Mouse (Mus musculus): Measurements from ENCODE around the gene Rpp40. TPM values are rescaled to one million over a fixed set of nuclear protein-coding genes. Genes with fewer than 3 reads are reported as not detected.
A peak's percentile ranks its signal among the peaks of the same experiment; 100 is the strongest.

The Rpp40 gene
- polyA plus RNA-seq, 1 experiment from 2014 or later, result 26.3 TPM

- DNase-seq (ENCODE audit: low spot score) (no peak), ATAC-seq (replicated peaks; ENCODE audit: low FRiP score) (no peak)
- H3K36me3 ChIP-seq (ENCODE audit: control insufficient read depth, insufficient read depth, low read length), result no peaks in the 10 kb centered on the region
- no peaks in the 10 kb centered on the region for H3K9me3 ChIP-seq (ENCODE audit: control insufficient read depth, low read length)
- peak overlapping the region; percentile 80 for H3K4me2 ChIP-seq
- H3K4me1 ChIP-seq (replicated peaks; ENCODE audit: control insufficient read depth, insufficient read depth, low read length), result no peaks in the 10 kb centered on the region; the same call in 1 of the 2 replicates
- no peaks in the 10 kb centered on the region for H3K27me3 ChIP-seq (replicated peaks; ENCODE audit: control insufficient read depth, insufficient read depth, low read length)
- H3K4me3 ChIP-seq (ENCODE audit: low read depth, low read length), result peak overlapping the region; percentile 64
- WGBS, result 2% methylated on average over 13 of the region's 13 CpGs
- no peak overlapping the region for H3K27ac ChIP-seq (ENCODE audit: low read depth, low read length)
- peak overlapping the region; percentile 61 for H3K9ac ChIP-seq (ENCODE audit: low read depth, low read length)
Measured at GRCm38 (mm10) chr13:35905378-35905777, 781 bp downstream of the Rpp40 start.

- no peaks in the 10 kb centered on the region for H3K27me3 ChIP-seq (replicated peaks; ENCODE audit: control insufficient read depth, insufficient read depth, low read length)
- H3K4me2 ChIP-seq, result no peak overlapping the region
- no peaks in the 10 kb centered on the region for H3K9me3 ChIP-seq (ENCODE audit: control insufficient read depth, low read length)
- DNase-seq (ENCODE audit: low spot score) (no peak), ATAC-seq (replicated peaks; ENCODE audit: low FRiP score) (no peak)
- no peak overlapping the region for H3K4me3 ChIP-seq (ENCODE audit: low read depth, low read length)
- H3K27ac ChIP-seq (ENCODE audit: low read depth, low read length), result no peak overlapping the region
- H3K36me3 ChIP-seq (ENCODE audit: control insufficient read depth, insufficient read depth, low read length), result peaks cover 2% of the 10 kb centered on the region; the same call in 1 of the 2 replicates
- 50% methylated on average over 3 of the region's 3 CpGs for WGBS
- H3K4me1 ChIP-seq (replicated peaks; ENCODE audit: control insufficient read depth, insufficient read depth, low read length), result no peaks in the 10 kb centered on the region
- no peak overlapping the region for H3K9ac ChIP-seq (ENCODE audit: low read depth, low read length)
Measured at GRCm38 (mm10) chr13:35892866-35893265, 13.3 kb downstream of the Rpp40 start.

- no peaks in the 10 kb centered on the region for H3K36me3 ChIP-seq (ENCODE audit: control insufficient read depth, insufficient read depth, low read length)
- H3K4me3 ChIP-seq (ENCODE audit: low read depth, low read length), result no peak overlapping the region
- ATAC-seq (replicated peaks; ENCODE audit: low FRiP score) (no peak), DNase-seq (ENCODE audit: low spot score) (peak; percentile 41)
- no peak overlapping the region for H3K9ac ChIP-seq (ENCODE audit: low read depth, low read length)
- no peaks in the 10 kb centered on the region for H3K27me3 ChIP-seq (replicated peaks; ENCODE audit: control insufficient read depth, insufficient read depth, low read length)
- no peaks in the 10 kb centered on the region for H3K4me1 ChIP-seq (replicated peaks; ENCODE audit: control insufficient read depth, insufficient read depth, low read length)
- no peak overlapping the region for H3K27ac ChIP-seq (ENCODE audit: low read depth, low read length)
- WGBS, result 30% methylated on average over 15 of the region's 15 CpGs
- H3K9me3 ChIP-seq (ENCODE audit: control insufficient read depth, low read length), result no peaks in the 10 kb centered on the region
- H3K4me2 ChIP-seq, result no peak overlapping the region
Measured at GRCm38 (mm10) chr13:35886121-35886725, 19.9 kb downstream of the Rpp40 start.

GRCm38 (mm10) chr13:35880555-35881046 is 25.6 kb downstream of the Rpp40 start:
- Histone ChIP-seq H3K27ac (ENCODE audit: low read depth, low read length) (no peak overlapping the region), H3K9me3 (ENCODE audit: control insufficient read depth, low read length) (no peaks in the 10 kb centered on the region), H3K4me1 (replicated peaks; ENCODE audit: control insufficient read depth, insufficient read depth, low read length) (no peaks in the 10 kb centered on the region), H3K4me3 (ENCODE audit: low read depth, low read length) (no peak overlapping the region), H3K9ac (ENCODE audit: low read depth, low read length) (no peak overlapping the region), H3K36me3 (ENCODE audit: control insufficient read depth, insufficient read depth, low read length) (no peaks in the 10 kb centered on the region), H3K4me2 (no peak overlapping the region), H3K27me3 (replicated peaks; ENCODE audit: control insufficient read depth, insufficient read depth, low read length) (no peaks in the 10 kb centered on the region)
- ATAC-seq (replicated peaks; ENCODE audit: low FRiP score), result no peak
- DNase-seq (ENCODE audit: low spot score), result no peak
- 79% methylated on average over 6 of the region's 6 CpGs for WGBS

GRCm38 (mm10) chr13:35879519-35879918 is 26.6 kb downstream of the Rpp40 start:
- WGBS, result 64% methylated on average over 5 of the region's 5 CpGs
- Histone ChIP-seq H3K4me3 (ENCODE audit: low read depth, low read length) (no peak overlapping the region), H3K4me2 (no peak overlapping the region), H3K9ac (ENCODE audit: low read depth, low read length) (no peak overlapping the region), H3K36me3 (ENCODE audit: control insufficient read depth, insufficient read depth, low read length) (no peaks in the 10 kb centered on the region), H3K27me3 (replicated peaks; ENCODE audit: control insufficient read depth, insufficient read depth, low read length) (no peaks in the 10 kb centered on the region), H3K9me3 (ENCODE audit: control insufficient read depth, low read length) (no peaks in the 10 kb centered on the region), H3K4me1 (replicated peaks; ENCODE audit: control insufficient read depth, insufficient read depth, low read length) (no peaks in the 10 kb centered on the region), H3K27ac (ENCODE audit: low read depth, low read length) (no peak overlapping the region)
- ATAC-seq (replicated peaks; ENCODE audit: low FRiP score) (no peak), DNase-seq (ENCODE audit: low spot score) (no peak)

- no peaks in the 10 kb centered on the region for H3K9me3 ChIP-seq (ENCODE audit: control insufficient read depth, low read length)
- 45% methylated on average over 5 of the region's 5 CpGs for WGBS
- no peak for DNase-seq (ENCODE audit: low spot score)
- no peak overlapping the region for H3K27ac ChIP-seq (ENCODE audit: low read depth, low read length)
- no peaks in the 10 kb centered on the region for H3K27me3 ChIP-seq (replicated peaks; ENCODE audit: control insufficient read depth, insufficient read depth, low read length)
- no peak overlapping the region for H3K9ac ChIP-seq (ENCODE audit: low read depth, low read length)
- no peak for ATAC-seq (replicated peaks; ENCODE audit: low FRiP score)
- no peaks in the 10 kb centered on the region for H3K4me1 ChIP-seq (replicated peaks; ENCODE audit: control insufficient read depth, insufficient read depth, low read length)
- peaks cover 2% of the 10 kb centered on the region; the same call in 1 of the 2 replicates for H3K36me3 ChIP-seq (ENCODE audit: control insufficient read depth, insufficient read depth, low read length)
- no peak overlapping the region for H3K4me3 ChIP-seq (ENCODE audit: low read depth, low read length)
- no peak overlapping the region for H3K4me2 ChIP-seq
Measured at GRCm38 (mm10) chr13:35879068-35879467, 27.1 kb downstream of the Rpp40 start.

GRCm38 (mm10) chr13:35878282-35878681 is 27.9 kb downstream of the Rpp40 start:
- ATAC-seq (replicated peaks; ENCODE audit: low FRiP score), result no peak
- H3K4me1 ChIP-seq (replicated peaks; ENCODE audit: control insufficient read depth, insufficient read depth, low read length), result no peaks in the 10 kb centered on the region
- no peaks in the 10 kb centered on the region for H3K27me3 ChIP-seq (replicated peaks; ENCODE audit: control insufficient read depth, insufficient read depth, low read length)
- no peak overlapping the region for H3K4me2 ChIP-seq
- WGBS, result 72% methylated on average over 1 of the region's 1 CpGs
- H3K9ac ChIP-seq (ENCODE audit: low read depth, low read length), result no peak overlapping the region
- no peaks in the 10 kb centered on the region for H3K9me3 ChIP-seq (ENCODE audit: control insufficient read depth, low read length)
- DNase-seq (ENCODE audit: low spot score), result no peak
- no peak overlapping the region for H3K27ac ChIP-seq (ENCODE audit: low read depth, low read length)
- H3K4me3 ChIP-seq (ENCODE audit: low read depth, low read length), result no peak overlapping the region
- H3K36me3 ChIP-seq (ENCODE audit: control insufficient read depth, insufficient read depth, low read length), result peaks cover 4% of the 10 kb centered on the region; the same call in 1 of the 2 replicates

GRCm38 (mm10) chr13:35875396-35875795 is 30.8 kb downstream of the Rpp40 start:
- Histone ChIP-seq H3K4me3 (ENCODE audit: low read depth, low read length) (no peak overlapping the region), H3K4me2 (no peak overlapping the region), H3K27ac (ENCODE audit: low read depth, low read length) (no peak overlapping the region), H3K9ac (ENCODE audit: low read depth, low read length) (no peak overlapping the region), H3K27me3 (replicated peaks; ENCODE audit: control insufficient read depth, insufficient read depth, low read length) (no peaks in the 10 kb centered on the region), H3K9me3 (ENCODE audit: control insufficient read depth, low read length) (no peaks in the 10 kb centered on the region), H3K36me3 (ENCODE audit: control insufficient read depth, insufficient read depth, low read length) (peaks cover 6% of the 10 kb centered on the region), H3K4me1 (replicated peaks; ENCODE audit: control insufficient read depth, insufficient read depth, low read length) (no peaks in the 10 kb centered on the region)
- WGBS, result 86% methylated on average over 5 of the region's 5 CpGs
- DNase-seq (ENCODE audit: low spot score) (no peak), ATAC-seq (replicated peaks; ENCODE audit: low FRiP score) (no peak)

- Histone ChIP-seq H3K4me1 (replicated peaks; ENCODE audit: control insufficient read depth, insufficient read depth, low read length) (no peaks in the 10 kb centered on the region), H3K27ac (ENCODE audit: low read depth, low read length) (no peak overlapping the region), H3K36me3 (ENCODE audit: control insufficient read depth, insufficient read depth, low read length) (peaks cover 12% of the 10 kb centered on the region), H3K4me2 (no peak overlapping the region), H3K4me3 (ENCODE audit: low read depth, low read length) (no peak overlapping the region), H3K9me3 (ENCODE audit: control insufficient read depth, low read length) (no peaks in the 10 kb centered on the region), H3K27me3 (replicated peaks; ENCODE audit: control insufficient read depth, insufficient read depth, low read length) (no peaks in the 10 kb centered on the region), H3K9ac (ENCODE audit: low read depth, low read length) (no peak overlapping the region)
- DNase-seq (ENCODE audit: low spot score) (no peak), ATAC-seq (replicated peaks; ENCODE audit: low FRiP score) (no peak)
- 67% methylated on average over 3 of the region's 3 CpGs for WGBS
Measured at GRCm38 (mm10) chr13:35871107-35871506, 35.1 kb downstream of the Rpp40 start.
